Mouse (Mus musculus) ES-E14 (cell line): Measurements from ENCODE around the gene Ank3. TPM values are rescaled to one million over a fixed set of nuclear protein-coding genes. Genes with fewer than 3 reads are reported as not detected.

Source experiments
- DNase-seq: peaks from one replicate; pipeline ENCODE4 v3.0.0-alpha.2; 2013; ENCODE audit warnings: low read depth, low spot score
- H3K27ac ChIP-seq: 2 replicates; pipeline ENCODE4 v1.5.1; 2012; ENCODE audit warnings: low read depth, mild to moderate bottlenecking, low read length, moderate library complexity, mixed read lengths; ENCODE audit not compliant: poor library complexity, insufficient read depth, severe bottlenecking
- H3K36me3 ChIP-seq: 2 replicates; pipeline ENCODE4 v1.6.1; 2012; ENCODE audit warnings: mild to moderate bottlenecking, low read length, moderate library complexity, mixed read lengths; ENCODE audit not compliant: control insufficient read depth, poor library complexity, insufficient read depth, severe bottlenecking
- H3K4me1 ChIP-seq, 2 experiments: fragments of 150-350 bp in 1 of 2; sonication (generic) in 1 of 2; 2 replicates each; pipeline ENCODE4 v1.6.1; 2012; ENCODE audit warnings: low read length in 2 of 2, mild to moderate bottlenecking in 1 of 2, mixed read lengths in 1 of 2; ENCODE audit not compliant: control insufficient read depth in 2 of 2, insufficient read depth in 2 of 2, poor library complexity in 1 of 2
- H3K4me3 ChIP-seq, 2 experiments: fragments of 150-350 bp in 1 of 2; sonication (generic) in 1 of 2; 2 replicates each; pipeline ENCODE4 v1.5.1; 2012; ENCODE audit warnings: low read length in 2 of 2, low read depth in 1 of 2, mild to moderate bottlenecking in 1 of 2, mixed read lengths in 1 of 2; ENCODE audit not compliant: insufficient read depth in 1 of 2, poor library complexity in 1 of 2, severe bottlenecking in 1 of 2
- H3K9ac ChIP-seq: 2 replicates; pipeline ENCODE4 v1.6.1; 2012; ENCODE audit warnings: low read depth, mild to moderate bottlenecking, low read length, mixed read lengths; ENCODE audit not compliant: poor library complexity, insufficient read depth, severe bottlenecking
- H3K9me3 ChIP-seq: fragments of 150-350 bp; sonication (generic); 2 replicates; pipeline ENCODE4 v1.6.1; 2012; ENCODE audit warnings: low read depth, mild to moderate bottlenecking, low read length; ENCODE audit not compliant: control insufficient read depth, insufficient read depth
- CHD2 ChIP-seq: IDR thresholded peaks from 2 replicates; pipeline ENCODE4 v1.6.1; 2014; ENCODE audit warnings: mild to moderate bottlenecking, low read depth, low read length, inconsistent platforms
- HCFC1 ChIP-seq: IDR thresholded peaks from 2 replicates; pipeline ENCODE4 v1.6.1; 2012; ENCODE audit warnings: low read length, inconsistent platforms, borderline replicate concordance; ENCODE audit not compliant: insufficient read depth
- MAFK ChIP-seq: IDR thresholded peaks from 2 replicates; pipeline ENCODE4 v1.6.1; 2014; ENCODE audit warnings: mild to moderate bottlenecking, low read depth, low read length, inconsistent platforms; ENCODE audit not compliant: insufficient read depth
- ZC3H11A ChIP-seq: IDR thresholded peaks from 2 replicates; pipeline ENCODE4 v1.6.1; 2012; ENCODE audit warnings: low read depth, mild to moderate bottlenecking, inconsistent platforms, low read length, borderline replicate concordance
- ZNF384 ChIP-seq: IDR thresholded peaks from 2 replicates; pipeline ENCODE4 v1.6.1; 2012; ENCODE audit warnings: low read depth, low read length, inconsistent platforms
- in situ Hi-C, 2 experiments: fragments of 600-800 bp; cut with MboI; formaldehyde crosslinking; loops; one replicate each; pipeline ENCODE4 v1.15.1; 2025; ENCODE audit warnings: low sequenced_read_pairs in 2 of 2, inconsistent platforms in 1 of 2; ENCODE audit not compliant: unreplicated experiment in 2 of 2
- total RNA-seq: library from RNA; depleted of rRNA; stranded (reverse); fragments of 300-350 nt; gene quantifications from 2 replicates; pipeline ENCODE4 v1.2.3, GENCODE M21; 2012

Ank3 gene
- total RNA-seq, 1 experiment: 6.5 TPM

DNA sequence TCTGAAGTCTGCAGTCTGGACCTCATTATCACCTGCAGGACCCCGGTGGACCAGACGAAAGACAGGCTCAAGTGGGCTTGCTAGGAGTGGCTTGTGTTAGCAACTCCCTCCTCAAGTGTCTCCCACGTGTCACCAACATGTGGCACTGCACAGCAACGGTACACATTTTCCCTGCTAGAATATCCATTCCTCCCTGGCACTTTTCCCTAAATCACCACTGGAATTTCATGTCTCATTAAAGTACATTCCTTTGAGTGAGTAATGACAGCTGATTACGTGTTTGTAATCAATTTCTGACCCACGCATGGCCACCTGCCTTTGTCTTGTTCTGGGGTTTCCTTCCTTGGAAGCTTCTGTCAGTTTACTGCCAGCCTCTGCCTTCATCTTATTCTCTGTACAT is 230.2 kb downstream of the Ank3 start:
- H3K9ac ChIP-seq: no peak overlapping the region
- H3K4me3 ChIP-seq: no peak overlapping the region
- no peaks in the 10 kb centered on the region for H3K4me1 ChIP-seq
- H3K9me3 ChIP-seq: no peaks in the 10 kb centered on the region
- in situ Hi-C loops: no loop called here
- no peak for TF ChIP-seq ZNF384
- H3K36me3 ChIP-seq: no peaks in the 10 kb centered on the region
- DNase-seq: no peak
- no peak overlapping the region for H3K27ac ChIP-seq

DNA sequence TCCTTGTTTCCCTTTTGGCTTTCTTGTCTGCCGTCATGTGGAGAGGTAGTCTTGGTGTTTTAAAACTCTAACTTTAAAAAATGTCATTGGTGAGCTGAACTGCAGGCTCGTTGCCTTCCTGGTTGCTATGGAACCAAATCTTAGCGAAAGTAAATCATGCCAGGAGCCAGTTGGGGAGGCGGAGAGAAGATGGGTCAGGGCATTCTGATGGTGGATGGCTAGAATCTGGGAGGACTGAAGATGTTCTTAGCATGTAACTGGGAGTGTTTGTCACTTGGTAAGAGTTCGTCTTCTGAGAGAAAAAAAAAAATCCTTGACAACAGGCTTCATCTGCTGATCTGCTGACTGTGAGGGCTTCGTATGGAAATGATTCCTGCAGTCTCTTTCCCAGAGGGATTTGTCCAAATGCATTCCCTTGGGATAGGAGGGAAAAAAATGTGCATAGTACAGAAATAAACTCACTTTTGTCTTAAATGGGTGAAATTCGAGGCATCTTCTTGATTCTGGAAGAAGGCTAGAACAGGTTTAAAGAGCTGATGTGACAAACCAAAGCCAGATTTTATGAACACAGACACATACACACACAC is 232.3 kb downstream of the Ank3 start:
- TF ChIP-seq CHD2: no peak
- no peak for TF ChIP-seq ZC3H11A
- no peak for TF ChIP-seq MAFK
- TF ChIP-seq ZNF384: no peak
- TF ChIP-seq HCFC1: no peak
- H3K9ac ChIP-seq: no peak overlapping the region
- H3K4me1 ChIP-seq: no peaks in the 10 kb centered on the region
- H3K27ac ChIP-seq: no peak overlapping the region
- H3K36me3 ChIP-seq: no peaks in the 10 kb centered on the region
- no peaks in the 10 kb centered on the region for H3K9me3 ChIP-seq
- no peak for DNase-seq
- H3K4me3 ChIP-seq: no peak overlapping the region
- in situ Hi-C loops: no loop called here

DNA sequence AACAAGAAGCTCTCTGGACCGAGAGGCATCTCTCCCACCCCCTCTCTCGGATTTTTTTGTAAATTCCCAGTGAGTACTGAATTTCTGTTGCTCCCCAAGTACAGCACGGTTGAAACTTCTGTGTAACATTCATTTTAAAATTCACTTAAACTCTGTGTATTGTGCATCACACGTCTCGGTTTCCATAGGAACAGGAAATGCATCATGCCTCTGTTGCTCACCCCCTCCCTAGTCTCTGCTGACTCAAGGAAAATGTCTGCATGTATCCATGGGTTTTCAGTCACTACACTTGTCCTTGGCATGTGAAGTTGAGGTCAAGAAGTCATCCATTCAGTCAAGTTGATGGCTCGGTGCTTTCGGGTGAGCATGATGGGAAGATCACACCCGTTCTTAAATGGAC is 234.3 kb downstream of the Ank3 start:
- no peak for TF ChIP-seq CHD2
- no peak for TF ChIP-seq ZNF384
- TF ChIP-seq ZC3H11A: no peak
- no peak for TF ChIP-seq MAFK
- TF ChIP-seq HCFC1: no peak
- Histone ChIP-seq H3K4me3 (no peak overlapping the region), H3K9ac (no peak overlapping the region), H3K36me3 (no peaks in the 10 kb centered on the region), H3K27ac (no peak overlapping the region), H3K4me1 (no peaks in the 10 kb centered on the region), H3K9me3 (no peaks in the 10 kb centered on the region)
- no peak for DNase-seq
- in situ Hi-C loops: no loop called here

DNA sequence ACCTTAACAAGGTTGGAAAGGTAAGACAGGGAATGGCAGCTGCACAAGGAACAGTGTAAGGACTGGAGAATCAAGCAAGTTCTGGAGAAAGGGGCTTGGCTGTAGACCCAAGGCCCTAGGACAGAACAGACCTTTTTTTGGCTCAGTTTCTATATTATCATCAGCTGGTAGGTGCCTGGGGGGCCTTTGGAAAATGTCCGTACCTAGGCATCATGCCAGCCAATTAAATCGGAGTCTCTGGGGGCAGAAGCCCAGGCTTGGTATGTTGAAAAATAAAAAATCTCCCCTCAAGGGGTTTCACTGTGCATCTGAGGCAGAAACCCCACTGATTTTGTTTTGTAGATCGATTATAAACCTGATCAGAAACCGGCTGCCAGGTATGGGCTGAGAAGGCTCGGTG is 236.3 kb downstream of the Ank3 start:
- in situ Hi-C loops: no loop called here
- Histone ChIP-seq H3K4me1 (no peaks in the 10 kb centered on the region), H3K27ac (no peak overlapping the region), H3K9ac (no peak overlapping the region), H3K36me3 (no peaks in the 10 kb centered on the region), H3K4me3 (no peak overlapping the region), H3K9me3 (no peaks in the 10 kb centered on the region)
- DNase-seq: no peak
- TF ChIP-seq HCFC1 (no peak), MAFK (no peak), ZC3H11A (no peak), ZNF384 (no peak)

DNA sequence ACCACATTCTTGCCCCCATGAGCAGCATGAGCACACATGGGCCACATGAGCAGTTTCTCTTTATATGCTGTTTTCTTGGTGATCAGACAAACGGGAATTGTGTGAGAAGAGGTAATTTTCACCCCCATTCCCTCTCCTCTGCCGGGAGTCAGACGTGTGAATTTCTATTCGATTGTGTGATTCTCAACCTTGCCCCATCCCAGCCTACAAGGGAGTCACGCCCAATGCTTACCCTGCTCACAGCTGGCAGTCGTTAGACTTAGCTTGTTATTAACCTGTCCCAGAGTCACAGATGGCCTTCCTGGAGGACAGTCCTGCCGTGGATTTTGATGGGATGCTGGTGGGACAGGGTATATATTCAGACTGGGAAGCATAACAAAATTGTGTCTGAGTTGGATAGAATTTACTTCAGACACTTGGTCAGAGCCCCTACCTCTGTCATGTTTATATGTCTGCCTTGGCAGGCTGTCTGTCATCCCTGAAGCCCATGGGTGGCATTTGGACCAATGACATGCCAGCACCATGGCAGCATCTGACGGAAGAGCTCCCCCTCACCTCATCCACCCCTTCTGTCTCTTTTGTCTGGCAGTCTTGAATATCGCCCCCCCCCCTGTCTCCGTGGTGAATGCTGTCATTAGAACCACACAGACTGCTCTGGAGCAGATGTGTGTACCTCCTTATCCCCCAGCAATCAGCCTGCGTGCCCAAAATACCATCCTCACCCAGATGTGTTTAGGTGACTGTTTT is 237.5 kb downstream of the Ank3 start:
- TF ChIP-seq MAFK (no peak), ZC3H11A (no peak), ZNF384 (no peak), CHD2 (no peak), HCFC1 (no peak)
- no peak overlapping the region for H3K9ac ChIP-seq
- H3K4me3 ChIP-seq: no peak overlapping the region
- H3K27ac ChIP-seq: no peak overlapping the region
- in situ Hi-C loops: no loop called here
- H3K4me1 ChIP-seq: no peaks in the 10 kb centered on the region
- H3K36me3 ChIP-seq: no peaks in the 10 kb centered on the region
- DNase-seq: no peak
- no peaks in the 10 kb centered on the region for H3K9me3 ChIP-seq
